Mouse (Mus musculus): ENCODE results near the gene Adcy9. TPM values are rescaled to one million over a fixed set of nuclear protein-coding genes. Genes with fewer than 3 reads are reported as not detected.

Gene Adcy9
- polyA plus RNA-seq, 1 experiment: 10.4 TPM

DNA sequence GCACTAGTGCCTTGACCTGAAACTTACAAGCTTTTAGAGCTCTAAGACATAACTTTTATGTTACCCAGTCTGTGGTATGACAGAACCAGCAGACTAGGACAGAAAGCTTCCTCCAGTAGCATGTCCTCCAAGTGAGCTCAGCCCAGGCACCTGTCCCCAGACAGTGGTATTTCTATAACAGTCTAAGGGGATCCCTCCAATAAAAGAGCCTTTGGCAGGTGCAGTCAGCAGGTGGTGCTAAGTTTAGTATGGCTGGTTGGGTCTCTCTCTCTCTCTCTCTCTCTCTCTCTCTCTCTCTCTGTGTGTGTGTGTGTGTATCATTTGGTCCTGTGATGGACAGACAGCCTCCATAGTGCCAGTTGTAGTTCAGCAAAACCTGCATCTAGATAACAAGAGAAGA lies 95.3 kb downstream of the Adcy9 start:
- TF ChIP-seq CTCF (conservative IDR thresholded peaks at IDR 0.05; ENCODE audit: insufficient read depth, insufficient read length, low read depth, low read length) (no peak), POLR2A (IDR thresholded peaks at IDR 0.05; ENCODE audit: low read depth, low read length) (no peak)
- DNase-seq: no peak

DNA sequence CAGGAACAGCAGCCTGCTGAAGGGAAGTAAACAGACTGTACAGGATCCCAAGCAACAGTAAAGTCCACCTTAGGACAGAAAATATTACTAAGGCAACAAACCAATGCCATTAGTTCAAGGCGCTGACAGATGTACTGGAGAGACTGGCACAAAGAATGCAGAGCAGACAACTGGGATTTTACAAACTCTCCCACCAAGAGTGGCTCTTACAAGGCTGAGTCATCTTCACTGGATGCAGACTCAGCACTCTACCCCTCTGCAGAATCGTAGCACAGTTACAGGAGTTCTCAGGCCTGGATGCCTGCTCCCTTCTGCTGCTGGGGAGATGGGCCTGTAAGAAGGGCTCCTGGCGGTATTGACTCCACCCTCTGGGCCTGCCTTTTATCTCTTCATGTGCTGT lies 99.4 kb downstream of the Adcy9 start:
- no peak for DNase-seq

More for the DNA sequence above, 95.3 kb downstream of the Adcy9 start:
- Histone ChIP-seq H3K27me3 (replicated peaks; ENCODE audit: control insufficient read depth, insufficient read depth, low read length) (no peaks in the 10 kb centered on the region), H3K4me1 (ENCODE audit: control insufficient read depth, insufficient read depth, low read length) (no peaks in the 10 kb centered on the region), H3K4me3 (ENCODE audit: insufficient read depth, low read depth, low read length) (no peak overlapping the region), H3K36me3 (ENCODE audit: control insufficient read depth, insufficient read depth, low read length) (no peaks in the 10 kb centered on the region), H3K27ac (ENCODE audit: insufficient read depth, low read depth, low read length) (no peak overlapping the region)

DNA sequence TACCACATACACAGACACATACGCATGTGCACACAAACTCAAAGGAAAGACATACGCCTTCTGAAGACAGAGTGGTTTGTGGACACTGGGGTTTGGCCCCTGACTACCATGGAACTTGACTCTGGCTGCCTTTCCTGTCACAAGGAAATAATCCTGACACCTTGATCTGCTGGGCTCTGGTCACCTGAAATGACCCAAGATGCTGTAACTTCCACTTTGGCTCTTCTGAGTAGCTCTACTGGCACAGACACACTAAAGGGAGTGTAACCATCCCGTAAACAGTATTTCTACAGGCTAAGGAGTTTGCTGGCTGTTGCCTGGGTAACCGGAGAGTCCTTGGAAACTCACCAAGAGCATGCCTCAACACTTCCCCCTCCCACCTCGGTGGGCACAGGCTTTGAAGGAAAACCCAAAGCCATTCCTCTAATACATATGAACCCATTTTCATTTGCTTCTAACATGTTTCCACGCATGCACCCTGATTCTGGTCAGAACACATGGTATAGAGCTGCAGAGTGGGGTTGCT lies 102.2 kb downstream of the Adcy9 start:
- DNase-seq: peak; percentile 7

More for the DNA sequence above, 99.4 kb downstream of the Adcy9 start:
- 75% methylated on average over 3 of the region's 3 CpGs for WGBS
- Histone ChIP-seq H3K27ac (ENCODE audit: insufficient read depth, low read depth, low read length) (no peak overlapping the region), H3K36me3 (ENCODE audit: control insufficient read depth, insufficient read depth, low read length) (no peaks in the 10 kb centered on the region), H3K4me1 (ENCODE audit: control insufficient read depth, insufficient read depth, low read length) (no peaks in the 10 kb centered on the region), H3K4me3 (ENCODE audit: insufficient read depth, low read depth, low read length) (no peak overlapping the region), H3K27me3 (replicated peaks; ENCODE audit: control insufficient read depth, insufficient read depth, low read length) (no peaks in the 10 kb centered on the region)
- TF ChIP-seq POLR2A (IDR thresholded peaks at IDR 0.05; ENCODE audit: low read depth, low read length) (no peak), CTCF (conservative IDR thresholded peaks at IDR 0.05; ENCODE audit: insufficient read depth, insufficient read length, low read depth, low read length) (no peak)

DNA sequence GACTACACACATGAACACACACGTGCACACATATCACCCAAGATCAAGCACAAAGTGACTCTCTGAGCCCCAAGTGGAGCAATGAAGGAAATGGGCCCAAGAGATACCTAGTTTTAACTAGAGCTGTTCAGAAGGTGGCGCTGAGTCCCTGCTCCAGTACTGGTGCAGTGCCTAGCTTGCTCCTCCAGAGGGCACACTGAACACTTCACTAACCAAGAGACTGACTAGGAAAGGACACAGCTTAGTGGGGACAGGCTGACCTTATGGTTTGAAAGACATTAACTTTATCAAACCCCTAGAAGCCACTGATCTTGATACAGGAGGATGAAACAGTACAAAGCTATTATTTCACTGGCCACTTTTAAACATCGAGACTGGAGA lies 104.2 kb downstream of the Adcy9 start:
- H3K36me3 ChIP-seq (ENCODE audit: control insufficient read depth, insufficient read depth, low read length): no peaks in the 10 kb centered on the region
- DNase-seq: peak; percentile 91
- TF ChIP-seq CTCF (conservative IDR thresholded peaks at IDR 0.05; ENCODE audit: insufficient read depth, insufficient read length, low read depth, low read length) (peak; percentile 100), POLR2A (IDR thresholded peaks at IDR 0.05; ENCODE audit: low read depth, low read length) (no peak)
- H3K4me1 ChIP-seq (ENCODE audit: control insufficient read depth, insufficient read depth, low read length): no peaks in the 10 kb centered on the region
- no peak overlapping the region for H3K27ac ChIP-seq (ENCODE audit: insufficient read depth, low read depth, low read length)
- H3K27me3 ChIP-seq (replicated peaks; ENCODE audit: control insufficient read depth, insufficient read depth, low read length): no peaks in the 10 kb centered on the region
- 37% methylated on average over 3 of the region's 3 CpGs for WGBS
- H3K4me3 ChIP-seq (ENCODE audit: insufficient read depth, low read depth, low read length): no peak overlapping the region

More for the DNA sequence above, 102.2 kb downstream of the Adcy9 start:
- 68% methylated on average over 6 of the region's 6 CpGs for WGBS
- H3K4me1 ChIP-seq (ENCODE audit: control insufficient read depth, insufficient read depth, low read length): no peaks in the 10 kb centered on the region
- H3K27me3 ChIP-seq (replicated peaks; ENCODE audit: control insufficient read depth, insufficient read depth, low read length): no peaks in the 10 kb centered on the region
- H3K4me3 ChIP-seq (ENCODE audit: insufficient read depth, low read depth, low read length): no peak overlapping the region
- H3K27ac ChIP-seq (ENCODE audit: insufficient read depth, low read depth, low read length): no peak overlapping the region
- no peak for TF ChIP-seq POLR2A (IDR thresholded peaks at IDR 0.05; ENCODE audit: low read depth, low read length)
- TF ChIP-seq CTCF (conservative IDR thresholded peaks at IDR 0.05; ENCODE audit: insufficient read depth, insufficient read length, low read depth, low read length): no peak
- no peaks in the 10 kb centered on the region for H3K36me3 ChIP-seq (ENCODE audit: control insufficient read depth, insufficient read depth, low read length)

DNA sequence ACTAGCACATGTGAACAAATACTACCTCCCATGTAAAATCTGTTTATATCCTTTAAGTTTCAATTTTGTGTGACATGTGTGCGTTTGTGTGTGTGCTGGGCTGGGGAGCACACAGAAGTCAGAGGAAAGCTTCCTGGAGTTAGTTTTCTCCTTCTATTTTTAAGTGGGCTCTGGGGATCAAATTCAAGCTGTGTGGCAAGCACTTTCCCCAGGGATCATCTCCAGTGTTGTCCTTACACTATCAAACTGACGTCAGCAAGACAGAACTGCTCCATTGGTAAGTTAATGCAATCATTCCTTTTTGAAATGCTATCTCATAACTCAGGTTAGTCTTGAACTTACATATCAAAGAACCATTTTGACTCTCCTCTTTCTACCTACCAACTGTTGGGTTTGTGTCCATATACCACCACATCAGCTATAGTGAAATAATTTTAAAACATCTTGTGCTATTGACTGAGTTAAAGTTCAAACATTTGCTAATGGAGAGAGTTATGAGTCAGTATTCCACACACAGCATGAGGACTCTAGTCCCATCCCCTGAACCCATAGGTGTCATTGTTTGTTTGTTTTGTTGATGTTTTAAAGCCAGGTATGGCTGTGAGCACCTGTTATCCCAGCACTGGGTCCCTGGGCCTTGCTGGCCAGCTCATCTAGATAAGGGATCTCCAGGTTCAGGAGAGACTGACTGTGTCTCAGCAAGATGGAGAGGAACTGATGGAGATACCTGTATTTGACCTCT lies 104.8 kb downstream of the Adcy9 start:
- no peak for TF ChIP-seq POLR2A (IDR thresholded peaks at IDR 0.05; ENCODE audit: low read depth, low read length)
- TF ChIP-seq CTCF (conservative IDR thresholded peaks at IDR 0.05; ENCODE audit: insufficient read depth, insufficient read length, low read depth, low read length): no peak
- H3K36me3 ChIP-seq (ENCODE audit: control insufficient read depth, insufficient read depth, low read length): no peaks in the 10 kb centered on the region
- no peaks in the 10 kb centered on the region for H3K4me1 ChIP-seq (ENCODE audit: control insufficient read depth, insufficient read depth, low read length)
- 87% methylated on average over 2 of the region's 2 CpGs for WGBS
- no peaks in the 10 kb centered on the region for H3K27me3 ChIP-seq (replicated peaks; ENCODE audit: control insufficient read depth, insufficient read depth, low read length)
- H3K4me3 ChIP-seq (ENCODE audit: insufficient read depth, low read depth, low read length): no peak overlapping the region
- H3K27ac ChIP-seq (ENCODE audit: insufficient read depth, low read depth, low read length): no peak overlapping the region
- no peak for DNase-seq

DNA sequence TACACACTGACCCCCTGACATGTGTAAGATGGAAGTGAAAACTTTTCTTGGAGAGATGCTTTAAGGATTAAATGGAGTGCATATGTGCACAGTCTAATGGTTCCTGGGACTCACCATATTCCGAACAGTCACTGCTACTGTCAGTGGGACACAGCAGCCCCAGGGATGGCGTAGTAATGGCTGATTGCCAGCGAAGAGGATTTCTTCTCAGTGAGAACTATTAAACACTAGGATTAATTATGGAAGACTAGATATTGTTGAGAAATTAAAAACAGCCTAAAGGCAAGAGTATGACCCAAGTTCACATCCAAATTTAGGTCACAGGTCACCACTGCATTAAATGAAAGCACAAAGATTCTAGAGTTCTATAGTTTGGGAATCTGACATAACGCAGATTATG lies 105.4 kb downstream of the Adcy9 start:
- no peaks in the 10 kb centered on the region for H3K4me1 ChIP-seq (ENCODE audit: control insufficient read depth, insufficient read depth, low read length)
- TF ChIP-seq POLR2A (IDR thresholded peaks at IDR 0.05; ENCODE audit: low read depth, low read length) (no peak), CTCF (conservative IDR thresholded peaks at IDR 0.05; ENCODE audit: insufficient read depth, insufficient read length, low read depth, low read length) (no peak)
- no peaks in the 10 kb centered on the region for H3K36me3 ChIP-seq (ENCODE audit: control insufficient read depth, insufficient read depth, low read length)
- H3K27ac ChIP-seq (ENCODE audit: insufficient read depth, low read depth, low read length): no peak overlapping the region
- H3K27me3 ChIP-seq (replicated peaks; ENCODE audit: control insufficient read depth, insufficient read depth, low read length): no peaks in the 10 kb centered on the region
- no peak overlapping the region for H3K4me3 ChIP-seq (ENCODE audit: insufficient read depth, low read depth, low read length)
- WGBS: 97% methylated on average over 4 of the region's 4 CpGs
- DNase-seq: no peak

DNA sequence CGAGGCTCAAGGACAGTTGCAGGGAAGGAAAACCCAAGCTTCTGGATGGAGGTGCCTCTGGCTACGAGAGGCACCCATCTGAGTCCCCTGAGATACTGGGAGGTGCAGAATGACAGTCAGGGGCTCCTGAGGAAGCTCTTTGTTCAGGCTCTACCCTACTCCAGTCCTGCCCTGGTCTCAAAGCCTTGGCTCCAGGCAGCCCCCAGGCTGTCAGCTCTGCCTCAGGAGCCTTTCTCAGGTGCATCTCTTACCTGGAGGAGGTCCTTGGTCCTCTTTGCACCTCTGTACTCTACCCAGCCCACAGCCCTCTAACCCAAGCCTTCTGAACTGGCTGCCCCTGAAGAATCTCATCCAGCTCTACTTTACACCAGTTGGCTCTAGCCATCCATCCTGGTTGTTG lies 108.3 kb downstream of the Adcy9 start:
- no peak for DNase-seq

More for the DNA sequence above, 108.3 kb downstream of the Adcy9 start:
- Histone ChIP-seq H3K27ac (ENCODE audit: insufficient read depth, low read depth, low read length) (no peak overlapping the region), H3K4me1 (ENCODE audit: control insufficient read depth, insufficient read depth, low read length) (no peaks in the 10 kb centered on the region), H3K36me3 (ENCODE audit: control insufficient read depth, insufficient read depth, low read length) (no peaks in the 10 kb centered on the region), H3K4me3 (ENCODE audit: insufficient read depth, low read depth, low read length) (no peak overlapping the region), H3K27me3 (replicated peaks; ENCODE audit: control insufficient read depth, insufficient read depth, low read length) (no peaks in the 10 kb centered on the region)
- 91% methylated on average over 2 of the region's 2 CpGs for WGBS
- TF ChIP-seq POLR2A (IDR thresholded peaks at IDR 0.05; ENCODE audit: low read depth, low read length) (no peak), CTCF (conservative IDR thresholded peaks at IDR 0.05; ENCODE audit: insufficient read depth, insufficient read length, low read depth, low read length) (no peak)

Measured in kidney, adult 2 months (tissue).